Mouse (Mus musculus): ENCODE results near the gene Rad9b.
"Not testable (repeated sequence)": the region's sequence is repeated elsewhere in the genome, so short reads cannot be mapped to it uniquely, and the experiment has no call there.

The Rad9b gene

GRCm38 (mm10) chr5:122371591-122372191 lies 17.7 kb upstream of the Rad9b start, which contains the start of gene Gpn3:
Gene Gpn3, plus strand, starts transcription at chr5:122371876.
- no peak for DNase-seq (ENCODE audit: low read depth, low spot score)

DNA sequence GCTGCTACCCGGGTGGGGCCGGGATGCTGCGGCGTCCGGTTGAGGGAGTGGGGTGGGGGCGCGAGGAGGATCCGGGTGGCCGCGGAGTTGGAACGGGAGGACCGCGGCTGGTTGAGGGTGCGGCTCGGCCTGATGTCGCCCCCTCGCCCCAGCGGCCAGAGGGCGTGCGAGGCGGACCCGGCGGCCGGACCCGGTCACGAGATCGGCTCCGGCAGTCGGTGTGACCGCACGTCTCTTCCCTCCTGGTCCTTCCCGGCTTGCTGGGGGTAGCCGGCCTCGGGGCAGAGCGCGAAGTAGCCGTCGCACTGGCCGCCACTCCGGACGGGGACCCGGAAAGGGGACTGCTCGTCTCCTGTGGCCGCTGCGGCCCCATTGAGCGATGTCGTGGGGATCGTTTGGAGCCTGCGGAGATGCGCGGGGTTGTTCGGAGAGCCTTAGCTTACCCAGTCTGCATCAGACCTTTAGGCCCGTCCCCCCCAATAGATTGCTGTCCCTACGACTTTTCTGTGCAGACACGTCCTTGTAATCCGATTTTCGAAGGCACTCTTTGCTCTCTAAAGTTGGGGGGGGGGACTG lies 547 bp upstream of the Rad9b start:
- DNase-seq (ENCODE audit: low read depth, low spot score) = no peak

DNA sequence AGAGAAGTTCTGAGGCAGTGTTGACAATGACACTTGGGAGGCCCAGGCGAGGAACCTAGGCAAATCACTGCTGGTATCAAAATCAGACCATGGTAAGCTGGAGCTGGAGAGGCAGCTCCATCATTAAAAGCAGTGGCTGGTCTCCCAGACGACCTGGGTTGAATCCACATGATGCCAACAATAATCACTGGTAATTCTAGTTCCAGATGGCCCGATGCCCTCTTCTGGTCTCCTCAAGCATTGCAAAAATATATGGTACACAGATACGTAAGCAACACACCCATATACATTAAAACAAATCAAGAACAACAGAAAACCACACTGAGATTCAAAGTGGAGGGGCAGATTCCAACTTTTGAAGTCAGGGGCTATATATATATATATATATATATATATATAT lies 8.3 kb downstream of the Rad9b start:
- DNase-seq (ENCODE audit: low read depth, low spot score) = no peak

- peak; percentile 73 for DNase-seq (ENCODE audit: low read depth, low spot score)
Observed at GRCm38 (mm10) chr5:122344260-122344659, 9.8 kb downstream of the Rad9b start.

DNA sequence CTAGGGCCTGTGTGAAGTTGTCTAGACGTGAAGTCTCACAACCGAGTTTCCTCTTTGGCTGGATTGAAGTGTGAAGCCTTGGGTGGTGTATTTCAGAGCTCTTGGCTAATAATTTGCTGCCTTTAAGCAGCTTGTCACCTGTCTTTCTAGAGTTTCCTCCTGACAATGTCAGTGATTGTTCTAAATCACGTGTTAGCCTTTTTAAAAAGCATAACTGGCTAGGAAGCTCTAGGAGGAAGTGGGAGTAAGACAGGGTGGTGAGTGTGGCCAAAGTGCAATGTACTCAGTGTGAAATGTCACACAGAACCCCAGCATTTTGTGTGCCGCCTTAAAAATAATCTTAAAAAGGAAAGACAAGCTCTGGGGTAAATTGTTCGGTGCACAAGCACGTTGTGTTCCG lies 10.3 kb downstream of the Rad9b start:
- DNase-seq (ENCODE audit: low read depth, low spot score) = no peak

GRCm38 (mm10) chr5:122342874-122343273 lies 11.2 kb downstream of the Rad9b start:
- DNase-seq (ENCODE audit: low read depth, low spot score) = no peak

DNA sequence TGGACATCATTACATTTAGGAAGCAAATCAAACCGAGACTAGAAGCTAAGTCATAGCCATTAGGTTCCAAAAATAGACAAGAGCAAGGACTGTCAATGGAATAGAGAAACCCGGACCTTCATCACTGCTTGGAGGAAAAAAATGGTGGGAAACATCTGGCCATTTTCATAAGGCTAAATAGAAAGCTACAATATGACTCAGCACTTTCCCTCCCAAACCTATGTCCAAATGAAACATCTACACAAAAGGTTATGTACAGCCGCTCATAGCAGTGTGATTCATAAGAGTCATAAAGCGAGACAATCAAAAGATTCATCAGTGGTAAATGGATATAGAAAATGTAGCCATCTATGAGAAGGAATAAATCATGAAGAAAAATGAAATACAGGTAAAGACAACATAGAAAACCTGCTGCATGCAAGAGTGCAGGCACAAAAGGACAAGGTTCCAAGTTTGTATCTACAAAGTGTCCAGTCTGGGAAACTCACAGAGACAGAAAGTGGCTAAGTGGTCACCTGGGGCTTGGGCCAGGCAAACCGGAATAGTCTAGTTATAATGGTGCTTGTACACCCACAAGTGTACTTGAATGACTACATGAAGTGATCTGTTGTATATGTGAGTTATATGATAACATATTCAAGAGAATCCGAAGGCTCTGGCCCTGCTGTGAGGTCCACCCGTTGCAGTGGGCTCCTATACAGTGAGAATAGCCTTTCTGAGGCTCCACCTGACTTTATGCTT lies 17.3 kb downstream of the Rad9b start:
- no peak for DNase-seq (ENCODE audit: low read depth, low spot score)

- no peak for DNase-seq (ENCODE audit: low read depth, low spot score)
Observed at GRCm38 (mm10) chr5:122334682-122335081, 19.4 kb downstream of the Rad9b start.

GRCm38 (mm10) chr5:122330269-122330668 lies 23.8 kb downstream of the Rad9b start:
- no peak for DNase-seq (ENCODE audit: low read depth, low spot score)

GRCm38 (mm10) chr5:122327283-122327682 lies 26.8 kb downstream of the Rad9b start:
- no peak for DNase-seq (ENCODE audit: low read depth, low spot score)

- no peak for DNase-seq (ENCODE audit: low read depth, low spot score)
Observed at GRCm38 (mm10) chr5:122325477-122325876, 28.6 kb downstream of the Rad9b start.

DNA sequence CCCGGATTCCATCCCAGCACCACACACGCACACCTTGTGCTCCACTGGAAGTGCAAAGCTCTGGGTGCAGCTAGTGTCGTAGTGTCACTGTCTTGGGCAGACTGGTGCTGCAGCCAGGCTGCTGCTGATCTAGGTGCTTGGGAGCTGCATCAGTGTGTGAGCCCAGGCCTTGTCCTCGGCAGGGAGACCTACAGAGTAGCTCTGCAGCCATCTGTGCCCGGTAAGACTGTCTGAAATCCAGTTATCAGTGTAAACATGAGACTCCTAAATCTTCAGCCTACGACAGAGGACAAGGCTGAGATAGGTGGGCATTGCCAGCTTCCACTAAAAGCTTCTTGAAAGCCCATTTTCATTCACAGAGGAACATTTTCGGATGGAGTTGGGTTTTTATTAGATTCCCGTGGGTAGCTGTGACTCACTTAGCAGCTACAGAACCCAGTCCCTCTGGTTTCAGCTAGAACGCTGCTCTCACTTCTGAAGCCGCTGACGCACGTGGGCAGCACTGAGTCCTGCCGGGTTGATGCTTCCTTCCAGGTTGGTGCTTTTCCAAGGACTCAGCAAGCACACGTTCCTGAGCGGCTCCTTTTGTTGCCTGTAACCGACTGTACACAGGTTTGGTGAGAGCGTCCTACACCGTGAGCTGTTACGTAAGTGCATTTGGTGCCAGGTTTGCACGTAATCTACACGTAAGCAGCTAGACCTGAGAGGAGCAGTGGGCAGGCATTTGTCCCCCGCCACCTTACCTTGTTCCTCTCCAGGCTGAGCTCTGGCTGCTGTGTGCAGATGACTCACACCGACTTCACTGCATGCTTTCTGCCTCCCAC lies 29.2 kb downstream of the Rad9b start:
- no peak for DNase-seq (ENCODE audit: low read depth, low spot score)

GRCm38 (mm10) chr5:122323523-122323922 lies 30.5 kb downstream of the Rad9b start:
- DNase-seq (ENCODE audit: low read depth, low spot score) = no peak

DNA sequence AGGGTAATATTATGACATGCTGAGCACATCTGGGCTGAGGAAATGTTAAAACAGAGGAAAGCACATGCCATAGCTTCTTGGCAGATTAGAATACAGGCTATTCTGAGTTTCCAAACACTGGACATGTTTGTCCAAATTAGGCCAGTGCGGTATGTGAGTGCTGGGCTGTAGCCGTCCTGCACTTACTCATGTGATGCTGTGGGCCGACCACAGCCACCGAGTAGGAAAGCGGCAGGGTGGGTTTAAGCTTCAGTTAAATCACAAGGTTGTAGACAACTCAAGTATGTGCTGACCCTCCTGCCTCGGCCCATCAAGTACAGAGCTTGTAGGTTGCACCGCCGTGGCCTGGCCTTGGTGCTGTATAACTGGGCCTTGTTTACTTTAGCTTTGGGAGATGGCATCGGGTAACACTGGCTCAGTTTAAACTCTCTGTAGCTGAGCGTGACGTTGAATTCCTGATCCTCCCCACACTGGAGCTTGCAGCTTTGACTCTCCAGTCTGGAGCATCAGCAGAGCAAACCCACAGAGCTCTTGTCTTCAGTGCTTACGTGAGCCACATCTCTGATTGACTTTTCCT lies 33.7 kb downstream of the Rad9b start:
- no peak for DNase-seq (ENCODE audit: low read depth, low spot score)

GRCm38 (mm10) chr5:122319474-122320204 lies 34.4 kb downstream of the Rad9b start:
- DNase-seq (ENCODE audit: low read depth, low spot score) = no peak

- not testable (repeated sequence) for DNase-seq (ENCODE audit: low read depth, low spot score)
Observed at GRCm38 (mm10) chr5:122318976-122319375, 35.1 kb downstream of the Rad9b start.

DNA sequence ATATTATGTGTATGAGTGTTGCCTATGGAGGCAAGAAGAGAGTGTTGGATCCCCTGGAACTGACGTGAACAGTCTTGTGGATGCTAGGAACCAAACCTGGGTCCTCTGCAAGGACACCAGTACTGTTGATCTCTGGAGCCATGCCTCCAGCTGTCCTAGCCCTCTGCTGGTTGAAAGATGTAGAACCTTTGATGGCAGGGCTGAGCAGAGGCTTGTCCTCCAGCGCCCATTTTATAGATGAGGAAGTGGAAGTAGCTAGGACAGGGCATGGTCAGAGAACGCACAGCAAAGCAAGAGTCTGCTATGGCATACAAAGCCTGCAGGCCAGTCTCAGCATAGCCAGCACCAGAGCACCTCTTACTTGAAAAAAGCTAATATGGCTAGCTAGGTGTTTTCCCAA lies 35.9 kb downstream of the Rad9b start:
- DNase-seq (ENCODE audit: low read depth, low spot score) = no peak

GRCm38 (mm10) chr5:122317329-122318045 lies 36.5 kb downstream of the Rad9b start:
- no peak for DNase-seq (ENCODE audit: low read depth, low spot score)

GRCm38 (mm10) chr5:122314966-122315667 lies 38.9 kb downstream of the Rad9b start:
- DNase-seq (ENCODE audit: low read depth, low spot score) = no peak

Measured in retina, postnatal 7 days (tissue).